Mouse (Mus musculus) embryonic fibroblast, embryonic 13.5 days (primary cell): ENCODE results near the gene Gng7.

ENCODE experiments used
- CTCF ChIP-seq: IDR thresholded peaks from 2 replicates; pipeline ENCODE4 v1.5.1; 2011; ENCODE audit warnings: mild to moderate bottlenecking, control low read depth, low read length, moderate library complexity, borderline replicate concordance; ENCODE audit not compliant: insufficient read depth
- POLR2A ChIP-seq: IDR thresholded peaks from 2 replicates; pipeline ENCODE4 v1.6.1; 2011; ENCODE audit warnings: low read depth, mild to moderate bottlenecking, control low read depth, low read length, moderate library complexity

DNA sequence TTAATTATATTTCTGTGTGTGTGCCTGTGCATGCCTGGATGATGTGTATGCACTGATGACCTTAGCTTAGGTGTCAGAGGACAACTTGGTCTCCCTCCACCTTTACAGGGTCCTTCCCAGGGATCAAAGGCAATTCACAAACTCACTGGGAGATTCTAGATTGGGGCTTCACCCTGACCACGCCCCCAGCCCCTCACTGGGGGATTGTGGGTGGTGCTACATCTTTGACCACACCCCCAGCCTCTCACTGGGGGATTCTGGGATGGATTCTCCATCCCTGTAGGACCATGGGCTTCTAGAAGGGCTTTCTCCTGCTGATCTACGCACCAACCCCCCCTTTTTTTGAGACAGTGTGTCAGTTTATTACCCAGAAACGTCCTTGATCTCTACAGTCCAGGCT is 89.3 kb downstream of the Gng7 start:
- TF ChIP-seq POLR2A, result no peak
- TF ChIP-seq CTCF, result no peak
